Comparison of ENCODE assay signal across 24 mouse cellular contexts in genomic region chr4:49590152-49590551, GRCm38 (mm10). TPM values are rescaled to one million over a fixed set of nuclear protein-coding genes. Genes with fewer than 3 reads are reported as not detected.
DNase-seq lines count a peak whose midpoint lies in the region; ATAC-seq lines count a peak whose summit lies in the region.
"Had no signal": no experiment of that assay in that cellular context is flagged by ENCODE, and none has a peak within 500 bp of the region (broad histone marks: within the 10 kb centered on the region; RNA-seq: fewer than 3 reads in every experiment).

No protein-coding gene starts in this region.

- ATAC-seq in liver, embryonic 16.5 days (ENCODE audit: low read depth): peak; percentile 50
- no peak for ATAC-seq in liver, embryonic 11.5 days (replicated peaks; ENCODE audit: low FRiP score)
- ATAC-seq in stomach, embryonic 16.5 days (ENCODE audit: insufficient read depth, low FRiP score): peak; percentile 64; the same call in 1 of the 2 replicates
- ATAC-seq in midbrain, embryonic 11.5 days (ENCODE audit: low FRiP score): no peak
- ATAC-seq: activated CD4-positive, CD25-positive, alpha-beta regulatory T cell, adult 4 months; forebrain, embryonic 14.5 days; forebrain, postnatal 0 days had no signal

- no peaks in the 10 kb centered on the region; the same call in 1 of the 2 replicates for H3K4me1 ChIP-seq in liver, embryonic 16.5 days (ENCODE audit: control insufficient read depth, low read depth, low read length)
- 0 out of 2 replicates have a peak, but pooled peaks cover 2% of the 10 kb centered on the region for H3K4me1 ChIP-seq in liver, embryonic 11.5 days (replicated peaks; ENCODE audit: control insufficient read depth, insufficient read depth, low read length)
- H3K4me1 ChIP-seq in stomach, embryonic 16.5 days (ENCODE audit: control insufficient read depth, insufficient read depth, low read length): peaks cover 6% of the 10 kb centered on the region
- no peaks in the 10 kb centered on the region for H3K4me1 ChIP-seq in midbrain, embryonic 11.5 days (ENCODE audit: control insufficient read depth, insufficient read depth, low read length)
- H3K4me1 ChIP-seq: embryonic facial prominence, embryonic 12.5 days; hindbrain, embryonic 12.5 days had no signal

- H3K4me2 ChIP-seq in liver, embryonic 16.5 days (ENCODE audit: low read depth, low read length): no peak overlapping the region
- no peak overlapping the region for H3K4me2 ChIP-seq in liver, embryonic 11.5 days
- H3K4me2 ChIP-seq in stomach, embryonic 16.5 days (ENCODE audit: low read depth, low read length): no peak overlapping the region
- no peak overlapping the region for H3K4me2 ChIP-seq in midbrain, embryonic 11.5 days
- H3K4me2 ChIP-seq: embryonic facial prominence, embryonic 12.5 days; embryonic facial prominence, embryonic 15.5 days; heart, embryonic 11.5 days; hindbrain, embryonic 12.5 days; hindbrain, embryonic 15.5 days had no signal

- no peak overlapping the region for H3K9ac ChIP-seq in liver, embryonic 16.5 days (ENCODE audit: low read depth, low read length)
- no peak overlapping the region for H3K9ac ChIP-seq in liver, embryonic 11.5 days (ENCODE audit: low read depth, low read length)
- H3K9ac ChIP-seq in stomach, embryonic 16.5 days (ENCODE audit: low read length): no peak overlapping the region
- no peak overlapping the region for H3K9ac ChIP-seq in midbrain, embryonic 11.5 days (ENCODE audit: low read length)
- H3K9ac ChIP-seq: embryonic facial prominence, embryonic 12.5 days; embryonic facial prominence, embryonic 15.5 days; forebrain, postnatal 0 days; hindbrain, embryonic 12.5 days; hindbrain, embryonic 15.5 days had no signal

- no peaks in the 10 kb centered on the region for H3K36me3 ChIP-seq in liver, embryonic 16.5 days (ENCODE audit: control insufficient read depth, insufficient read depth)
- no peaks in the 10 kb centered on the region for H3K36me3 ChIP-seq in liver, embryonic 11.5 days (ENCODE audit: control insufficient read depth, insufficient read depth, low read length)
- peaks cover 12% of the 10 kb centered on the region; the same call in 1 of the 2 replicates for H3K36me3 ChIP-seq in stomach, embryonic 16.5 days (ENCODE audit: control insufficient read depth, insufficient read depth, low read length)
- no peaks in the 10 kb centered on the region for H3K36me3 ChIP-seq in midbrain, embryonic 11.5 days (ENCODE audit: control insufficient read depth, insufficient read depth, low read length)
- H3K36me3 ChIP-seq: embryonic facial prominence, embryonic 15.5 days had no signal

- no peak overlapping the region for H3K4me3 ChIP-seq in liver, embryonic 16.5 days (ENCODE audit: low read depth, low read length)
- no peak overlapping the region for H3K4me3 ChIP-seq in liver, embryonic 11.5 days (ENCODE audit: low read depth, low read length)
- H3K4me3 ChIP-seq in stomach, embryonic 16.5 days (replicated peaks; ENCODE audit: low read length): no peak overlapping the region
- no peak overlapping the region for H3K4me3 ChIP-seq in midbrain, embryonic 11.5 days (ENCODE audit: low read depth, low read length)
- H3K4me3 ChIP-seq: embryonic facial prominence, embryonic 12.5 days; embryonic facial prominence, embryonic 15.5 days; gastrocnemius, adult 2 months; heart, adult 2 months; hindbrain, embryonic 12.5 days; hindbrain, embryonic 15.5 days had no signal

- DNase-seq in heart, adult 11 months: peak; percentile 11
- no peak for DNase-seq in heart, adult 9 months (ENCODE audit: low spot score in 2 of 2)
- DNase-seq in liver, embryonic 11.5 days (ENCODE audit: low spot score): no peak
- DNase-seq in midbrain, embryonic 11.5 days (ENCODE audit: low spot score, missing footprints): no peak
- DNase-seq in c-Kit-positive CD71-positive TER-119-positive erythroid progenitor cells, embryonic 14.5 days (ENCODE audit: low spot score): no peak
- DNase-seq: adrenal gland, adult 8-10 months; adrenal gland, postnatal 25 days; cerebellum, adult 18-20 months; cerebellum, adult 9-10 months; cerebellum, postnatal 14 days; forebrain, postnatal 0 days; gastrocnemius, adult 2 months; gastrocnemius, postnatal 14 days; heart, adult 2 months had no signal

- 60% methylated on average over 2 of the region's 2 CpGs for WGBS in liver, embryonic 16.5 days (ENCODE audit: insufficient replicate concordance)
- WGBS in liver, embryonic 11.5 days: 66% methylated on average over 2 of the region's 2 CpGs
- 68% methylated on average over 2 of the region's 2 CpGs for WGBS in stomach, embryonic 16.5 days
- 81% methylated on average over 2 of the region's 2 CpGs for WGBS in midbrain, embryonic 11.5 days

- H3K27ac ChIP-seq in liver, embryonic 16.5 days (ENCODE audit: low read length): 0 out of 2 replicates have a peak overlapping the region, but pooled peaks have one; percentile 22
- H3K27ac ChIP-seq in liver, embryonic 11.5 days (ENCODE audit: low read depth, low read length): no peak overlapping the region
- H3K27ac ChIP-seq in stomach, embryonic 16.5 days (ENCODE audit: low read length): peak overlapping the region; percentile 44; the same call in 1 of the 2 replicates
- no peak overlapping the region for H3K27ac ChIP-seq in midbrain, embryonic 11.5 days (ENCODE audit: low read depth, low read length)
- H3K27ac ChIP-seq: embryonic facial prominence, embryonic 12.5 days; embryonic facial prominence, embryonic 15.5 days; gastrocnemius, adult 2 months; heart, adult 2 months; hindbrain, embryonic 12.5 days; hindbrain, embryonic 15.5 days had no signal

- H3K27me3 ChIP-seq in liver, embryonic 16.5 days (ENCODE audit: control insufficient read depth, insufficient read depth, low read depth, low read length): no peaks in the 10 kb centered on the region
- H3K27me3 ChIP-seq in liver, embryonic 11.5 days (replicated peaks; ENCODE audit: control insufficient read depth, insufficient read depth, low read length): no peaks in the 10 kb centered on the region
- no peaks in the 10 kb centered on the region for H3K27me3 ChIP-seq in stomach, embryonic 16.5 days (ENCODE audit: control insufficient read depth, insufficient read depth, low read length)
- no peaks in the 10 kb centered on the region for H3K27me3 ChIP-seq in midbrain, embryonic 11.5 days (ENCODE audit: control insufficient read depth, insufficient read depth, low read length)
- H3K27me3 ChIP-seq: embryonic facial prominence, embryonic 12.5 days; embryonic facial prominence, embryonic 15.5 days; hindbrain, embryonic 12.5 days; hindbrain, embryonic 15.5 days had no signal

- H3K9me3 ChIP-seq in liver, embryonic 16.5 days (replicated peaks; ENCODE audit: control insufficient read depth, low read length): no peaks in the 10 kb centered on the region
- H3K9me3 ChIP-seq in liver, embryonic 11.5 days (ENCODE audit: control insufficient read depth, low read length): no peaks in the 10 kb centered on the region
- H3K9me3 ChIP-seq in stomach, embryonic 16.5 days (replicated peaks; ENCODE audit: control insufficient read depth, low read length): no peaks in the 10 kb centered on the region
- no peaks in the 10 kb centered on the region for H3K9me3 ChIP-seq in midbrain, embryonic 11.5 days (ENCODE audit: control insufficient read depth, low read length)
- H3K9me3 ChIP-seq: embryonic facial prominence, embryonic 12.5 days; embryonic facial prominence, embryonic 15.5 days; hindbrain, embryonic 12.5 days; hindbrain, embryonic 15.5 days had no signal

RNA-seq across cellular contexts. Expression of gene Tmem246, which starts 7.5 kb away (rescaled TPM):
- polyA plus RNA-seq in liver, embryonic 16.5 days (2015; fragmentation: Nextera tagmentation; extraction: Ambion mirVana): 5.6 and 6.1 TPM in 2 replicates
- polyA plus RNA-seq in liver, embryonic 11.5 days (2014; fragmentation: Nextera tagmentation; extraction: Ambion mirVana): 17.4 and 17.8 TPM in 2 replicates
- 34.2 and 34.4 TPM in 2 replicates for polyA plus RNA-seq in stomach, embryonic 16.5 days (2015; fragmentation: Nextera tagmentation; extraction: Ambion mirVana)
- 20.5 and 21.4 TPM in 2 replicates for polyA plus RNA-seq in midbrain, embryonic 11.5 days (2014; fragmentation: Nextera tagmentation; extraction: Ambion mirVana)
- polyA plus RNA-seq: activated CD4-positive, CD25-positive, alpha-beta regulatory T cell, adult 4 months had no signal

RNA-seq across cellular contexts. Expression of gene Aldob, which starts 40.8 kb away (rescaled TPM):
- 479 and 529 TPM in 2 replicates for polyA plus RNA-seq in liver, embryonic 16.5 days (2015; fragmentation: Nextera tagmentation; extraction: Ambion mirVana)
- polyA plus RNA-seq in liver, embryonic 11.5 days (2014; fragmentation: Nextera tagmentation; extraction: Ambion mirVana): 22.8 and 23.8 TPM in 2 replicates
- 68.3 and 84.5 TPM in 2 replicates for polyA plus RNA-seq in stomach, embryonic 16.5 days (2015; fragmentation: Nextera tagmentation; extraction: Ambion mirVana)
- polyA plus RNA-seq in midbrain, embryonic 11.5 days (2014; fragmentation: Nextera tagmentation; extraction: Ambion mirVana): not detected in 2 replicates
- polyA plus RNA-seq: activated CD4-positive, CD25-positive, alpha-beta regulatory T cell, adult 4 months; embryonic facial prominence, embryonic 12.5 days; forebrain, embryonic 11.5 days; hindbrain, embryonic 12.5 days had no signal

RNA-seq across cellular contexts. Expression of gene Rnf20, which starts 41.7 kb away (rescaled TPM):
- polyA plus RNA-seq in liver, embryonic 16.5 days (2015; fragmentation: Nextera tagmentation; extraction: Ambion mirVana): 13.6 and 13.7 TPM in 2 replicates
- polyA plus RNA-seq in liver, embryonic 11.5 days (2014; fragmentation: Nextera tagmentation; extraction: Ambion mirVana): 39.0 and 43.1 TPM in 2 replicates
- 31.8 and 33.0 TPM in 2 replicates for polyA plus RNA-seq in stomach, embryonic 16.5 days (2015; fragmentation: Nextera tagmentation; extraction: Ambion mirVana)
- 78.7 and 83.1 TPM in 2 replicates for polyA plus RNA-seq in midbrain, embryonic 11.5 days (2014; fragmentation: Nextera tagmentation; extraction: Ambion mirVana)

Comparison
In these comparisons a context has a peak if more than half of its experiments do, and no peak if none do; other contexts are left out.
1. ATAC-seq: peak in liver, embryonic 16.5 days (single experiment) and stomach, embryonic 16.5 days (single experiment); none in liver, embryonic 11.5 days (single experiment) and midbrain, embryonic 11.5 days (single experiment).
2. H3K27ac ChIP-seq: peak in liver, embryonic 16.5 days (single experiment) and stomach, embryonic 16.5 days (single experiment); none in liver, embryonic 11.5 days (single experiment) and midbrain, embryonic 11.5 days (single experiment).
3. RNA of gene Aldob, which starts 40.8 kb away (polyA plus RNA-seq): 479 to 529 TPM in liver, embryonic 16.5 days, 68.3 to 84.5 TPM in stomach, embryonic 16.5 days and 22.8 to 23.8 TPM in liver, embryonic 11.5 days; not detected in midbrain, embryonic 11.5 days; every median in the first group is over 10 times any median in the second.